Mouse (Mus musculus) mesoderm, embryonic 11.5 days (tissue): Measurements from ENCODE around the gene Susd1.

Experiments used
- DNase-seq: peaks from one replicate; pipeline ENCODE4 v3.0.0-alpha.2; 2012; ENCODE audit warnings: low read depth, low spot score

The Susd1 gene

DNA sequence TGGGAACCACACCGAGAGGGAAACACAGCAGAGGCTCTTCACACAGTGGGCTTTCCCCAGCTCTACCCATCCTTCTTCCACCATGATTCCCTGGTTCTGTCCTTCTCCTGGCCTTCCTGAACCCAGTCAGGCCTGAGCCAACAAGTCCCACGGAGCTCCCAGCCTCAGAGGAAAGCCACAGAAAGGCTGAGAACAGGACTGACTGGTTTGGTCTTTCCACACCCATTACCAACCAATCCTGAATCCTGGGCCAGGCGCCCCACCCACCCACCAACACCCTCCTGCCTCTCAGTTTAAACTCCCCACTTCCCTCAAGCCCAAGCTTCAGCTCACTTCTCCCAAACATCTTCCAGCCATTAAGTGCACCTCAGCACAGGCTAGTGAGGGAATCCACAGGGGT lies 4.4 kb downstream of the Susd1 start:
- no peak for DNase-seq

DNA sequence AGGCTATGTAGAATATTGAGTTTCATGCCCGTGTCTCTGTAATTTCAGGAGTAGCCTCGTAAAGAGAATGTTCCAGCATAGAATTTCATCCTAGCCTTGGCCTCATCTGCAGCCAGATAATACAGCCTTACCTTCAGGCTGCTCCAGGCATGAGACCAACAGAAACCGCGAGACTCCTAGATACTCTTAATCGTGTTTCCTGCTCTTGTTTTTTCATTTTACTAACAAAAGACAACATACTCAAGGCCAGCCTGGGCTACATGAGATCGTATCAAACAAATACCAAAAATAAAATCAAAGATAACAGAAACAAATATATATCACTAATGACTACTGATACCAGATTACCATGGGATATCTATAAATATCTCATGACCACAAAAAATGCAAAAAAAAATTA lies 9.3 kb downstream of the Susd1 start:
- no peak for DNase-seq

DNA sequence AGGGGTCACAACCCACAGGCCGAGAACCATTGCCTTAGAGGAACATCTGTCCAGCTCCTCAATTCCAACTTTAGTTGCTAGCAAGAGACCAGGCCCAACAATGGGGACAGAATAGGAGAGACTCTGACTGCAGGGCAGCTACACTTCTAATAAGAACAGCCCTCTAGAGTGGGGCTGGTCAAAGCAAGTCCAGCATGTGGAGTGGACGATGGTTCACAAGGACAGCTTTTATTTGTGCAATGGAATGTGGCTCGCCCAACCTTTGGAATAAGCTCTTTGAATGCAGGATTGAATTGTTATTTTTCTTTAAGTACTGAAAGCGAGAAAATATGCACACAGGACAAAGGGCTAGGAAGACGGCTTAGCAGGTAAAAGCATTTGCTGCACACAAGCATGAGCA lies 12.0 kb downstream of the Susd1 start:
- DNase-seq = no peak

DNA sequence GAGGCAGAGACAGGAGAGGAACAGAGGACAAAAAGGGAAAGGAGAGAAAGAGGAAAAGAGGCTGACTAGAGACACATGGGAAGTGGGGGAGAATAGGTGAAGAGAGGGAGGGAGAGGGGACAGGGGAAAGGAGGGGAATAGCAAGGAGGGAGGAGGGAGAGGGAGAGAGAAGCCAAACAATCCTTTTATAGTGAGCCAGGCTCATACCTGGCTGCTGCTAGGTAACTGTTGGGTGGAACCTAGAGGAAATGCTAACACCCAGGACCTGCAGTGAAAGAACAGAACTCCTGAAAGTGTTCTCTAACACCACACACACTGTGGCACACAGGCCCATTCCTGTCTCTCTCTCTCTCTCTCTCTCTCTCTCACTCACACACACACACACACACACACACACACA lies 15.6 kb downstream of the Susd1 start:
- no peak for DNase-seq

DNA sequence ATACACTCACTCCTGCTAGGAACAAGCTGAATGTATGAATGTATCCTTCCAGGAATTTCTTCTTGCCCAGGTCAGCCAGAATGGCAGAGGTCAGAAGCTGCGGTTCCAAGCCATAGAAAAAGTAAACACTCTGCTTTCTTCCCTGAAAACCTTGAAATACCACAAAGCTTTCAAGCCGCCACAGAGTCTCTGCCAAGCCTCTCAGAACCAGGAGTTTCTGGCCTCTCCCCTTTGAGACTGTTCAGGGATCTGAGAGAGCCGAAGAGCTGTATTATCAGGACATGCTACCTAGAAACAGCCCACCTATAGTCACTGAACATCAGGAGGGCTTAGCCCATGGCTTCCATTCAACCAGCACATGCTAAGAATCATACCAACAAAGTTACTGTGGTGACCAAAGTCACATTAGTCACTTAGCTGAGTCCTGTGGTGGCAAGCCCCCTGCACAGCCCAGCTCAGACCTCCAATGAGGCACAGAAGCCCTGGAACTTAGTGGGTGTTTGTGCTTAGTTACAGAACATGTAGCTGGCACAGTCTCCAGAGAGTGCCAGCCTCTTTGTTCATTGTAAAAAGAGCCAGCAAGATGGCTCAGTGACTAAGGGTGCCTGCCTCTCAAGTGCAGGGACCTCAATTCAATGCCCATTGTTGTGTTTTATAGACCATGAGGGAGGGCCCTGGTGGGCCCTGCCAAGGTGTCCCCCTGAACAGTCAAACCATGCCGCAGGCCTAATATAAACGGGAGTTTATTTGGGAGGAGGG lies 16.2 kb downstream of the Susd1 start:
- DNase-seq = no peak

DNA sequence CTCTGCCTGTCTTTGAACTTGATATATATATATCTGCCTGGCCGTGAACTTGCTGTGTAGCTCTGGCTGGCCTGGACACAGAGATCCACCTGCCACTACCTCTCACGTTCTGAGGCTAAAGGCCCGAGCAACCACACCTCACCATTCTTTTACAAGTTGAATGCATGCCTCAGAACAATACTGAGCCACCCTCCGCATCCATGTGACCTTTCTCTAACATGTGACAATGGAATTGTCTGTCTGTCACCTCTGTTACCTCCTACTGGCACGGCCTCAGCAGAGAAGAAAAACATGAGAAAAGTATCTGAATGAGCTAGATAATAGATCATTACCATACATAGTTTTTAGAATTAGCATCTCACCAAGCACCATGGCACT lies 17.1 kb downstream of the Susd1 start:
- no peak for DNase-seq

DNA sequence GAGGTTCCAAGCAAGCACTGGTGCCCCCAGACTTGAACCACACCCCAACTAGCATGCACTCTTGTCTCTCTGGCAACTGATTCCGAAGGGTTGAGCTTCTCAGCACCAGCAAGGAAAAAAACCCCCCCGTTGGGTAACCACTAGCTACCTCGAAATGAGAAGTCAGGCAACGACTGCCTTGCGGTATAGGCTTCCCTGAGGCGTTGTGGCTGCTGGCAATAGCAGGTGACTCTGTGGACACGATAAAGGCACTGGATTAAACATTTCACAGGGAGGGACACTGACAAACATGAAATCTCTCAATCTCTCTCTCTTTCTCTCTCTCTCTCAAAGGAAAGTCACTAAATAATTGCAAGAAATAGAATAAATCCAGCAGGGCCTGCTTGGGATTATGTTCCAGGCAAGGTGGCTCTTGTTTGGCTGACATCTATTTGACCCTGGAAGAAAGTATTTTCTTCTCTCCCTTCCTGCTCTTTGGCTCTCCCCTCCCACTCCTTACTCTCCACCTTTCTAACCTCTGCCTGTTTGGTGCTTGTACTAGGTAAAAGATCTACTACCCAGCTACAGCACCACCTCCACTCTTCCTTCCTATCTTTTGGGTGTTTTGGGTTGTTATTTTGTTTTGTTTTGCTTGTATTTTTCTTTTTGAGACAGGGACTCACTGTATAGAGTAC lies 17.6 kb downstream of the Susd1 start:
- DNase-seq = no peak

DNA sequence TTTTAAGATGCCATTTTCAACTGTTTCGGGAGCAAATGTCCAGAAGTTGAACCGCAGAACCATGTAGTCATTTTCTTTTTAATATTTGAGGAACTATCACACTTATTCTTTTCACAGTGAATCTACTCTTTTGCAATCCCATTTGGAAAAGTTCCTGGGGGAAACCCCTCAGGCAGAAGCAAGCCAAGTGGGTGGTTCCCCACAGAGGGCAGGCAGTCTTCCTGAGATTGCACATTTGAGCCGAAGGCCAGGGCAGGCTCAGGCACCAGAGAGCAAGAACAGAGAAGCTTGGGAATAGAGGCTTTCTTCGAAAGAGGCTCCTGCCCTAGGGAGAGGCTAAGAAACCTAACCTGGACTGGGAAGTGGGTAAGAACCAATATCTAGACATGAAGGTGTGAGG lies 19.2 kb downstream of the Susd1 start:
- no peak for DNase-seq

DNA sequence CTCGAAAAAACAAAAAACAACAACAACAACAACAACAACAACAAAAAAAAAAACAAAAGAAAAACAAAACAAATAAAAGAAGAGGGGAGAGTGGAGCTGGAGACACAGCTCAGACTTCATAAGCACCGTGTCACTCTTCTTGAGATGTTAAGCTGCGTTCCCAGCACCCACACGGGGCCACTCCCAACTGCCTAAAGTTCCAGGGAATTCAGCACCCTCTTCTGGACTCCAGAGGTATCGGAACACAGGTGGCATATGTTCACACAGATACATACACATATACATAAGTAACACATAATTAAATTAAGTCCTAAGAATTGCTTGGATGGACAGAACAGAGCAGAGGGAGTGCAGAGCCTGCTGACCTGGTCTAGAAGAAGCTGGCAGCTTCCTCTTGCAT lies 25.0 kb downstream of the Susd1 start:
- no peak for DNase-seq

DNA sequence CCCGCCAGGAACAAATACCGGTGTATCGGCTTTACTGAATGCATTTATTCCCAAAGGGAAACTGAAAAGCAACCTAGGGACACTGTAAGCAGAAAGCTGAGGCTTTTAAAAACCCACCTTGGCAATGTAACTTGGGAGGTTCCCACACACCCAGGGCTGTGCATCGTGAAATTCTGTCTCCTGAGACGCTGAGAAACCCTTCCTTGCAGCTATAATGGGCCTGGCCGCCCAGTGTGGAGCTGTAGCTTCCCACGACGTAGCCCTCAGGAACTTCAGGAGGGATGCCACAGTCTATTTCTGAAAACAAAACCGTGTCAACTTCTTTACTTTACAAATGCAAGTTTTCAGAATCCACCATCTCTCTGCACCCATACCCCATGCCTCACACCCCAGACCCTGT lies 27.3 kb downstream of the Susd1 start:
- no peak for DNase-seq

DNA sequence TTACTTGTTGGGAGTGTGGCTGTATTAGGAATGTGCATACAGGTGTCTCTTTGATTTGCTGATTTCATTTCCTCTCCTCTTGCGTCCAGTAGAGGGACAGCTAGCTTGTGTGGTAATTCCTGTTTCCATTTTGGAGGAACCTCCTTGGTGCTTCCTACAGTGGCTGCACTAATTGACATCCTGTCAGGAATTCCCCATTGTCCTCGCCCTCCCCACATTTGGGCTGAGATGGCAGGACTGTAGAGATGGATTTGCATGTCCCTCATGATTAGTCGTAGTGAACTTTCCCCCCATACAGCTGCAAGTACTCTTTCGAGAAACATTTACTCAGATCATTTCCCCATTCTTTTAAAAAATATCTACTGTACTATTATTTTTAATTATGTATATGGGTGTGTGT lies 30.7 kb downstream of the Susd1 start:
- no peak for DNase-seq

DNA sequence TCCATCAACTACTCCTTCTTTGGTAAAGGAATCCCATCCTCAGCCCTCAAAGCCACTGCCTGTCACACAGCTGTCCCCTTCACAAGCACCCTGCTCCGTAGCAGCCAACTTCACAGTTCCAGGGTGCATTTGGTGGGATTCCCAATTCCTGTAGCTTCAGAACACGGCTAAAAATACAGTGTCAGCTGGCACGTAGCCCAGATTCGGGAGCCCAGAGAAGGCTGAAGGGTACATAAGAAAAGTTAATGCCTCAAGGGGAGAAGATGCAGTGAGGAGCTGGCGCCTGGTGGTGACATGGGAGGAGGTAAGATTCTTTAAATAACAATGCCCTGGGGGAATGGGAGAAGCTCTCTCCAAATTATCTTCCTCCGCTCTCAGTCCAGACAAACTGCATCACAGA lies 34.1 kb downstream of the Susd1 start:
- DNase-seq = no peak

DNA sequence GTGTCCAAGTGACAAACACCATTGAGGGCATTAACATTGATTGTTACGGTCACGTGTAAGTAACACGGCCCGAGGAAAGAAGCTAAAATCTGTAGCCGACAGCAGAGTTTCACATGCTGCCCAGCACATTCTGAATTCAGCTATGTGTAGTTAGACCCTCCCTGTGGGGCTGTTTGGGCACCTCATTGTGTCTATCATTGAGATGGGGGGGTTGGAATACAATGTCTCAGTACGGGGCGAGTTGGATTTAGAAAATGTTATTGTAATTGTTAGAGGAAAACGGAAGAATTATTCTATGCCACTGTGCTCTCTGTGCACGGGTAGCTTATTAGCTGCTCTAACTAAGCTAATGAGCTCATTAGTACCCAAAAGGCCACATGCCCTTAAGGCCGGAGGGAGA lies 37.5 kb downstream of the Susd1 start:
- no peak for DNase-seq

DNA sequence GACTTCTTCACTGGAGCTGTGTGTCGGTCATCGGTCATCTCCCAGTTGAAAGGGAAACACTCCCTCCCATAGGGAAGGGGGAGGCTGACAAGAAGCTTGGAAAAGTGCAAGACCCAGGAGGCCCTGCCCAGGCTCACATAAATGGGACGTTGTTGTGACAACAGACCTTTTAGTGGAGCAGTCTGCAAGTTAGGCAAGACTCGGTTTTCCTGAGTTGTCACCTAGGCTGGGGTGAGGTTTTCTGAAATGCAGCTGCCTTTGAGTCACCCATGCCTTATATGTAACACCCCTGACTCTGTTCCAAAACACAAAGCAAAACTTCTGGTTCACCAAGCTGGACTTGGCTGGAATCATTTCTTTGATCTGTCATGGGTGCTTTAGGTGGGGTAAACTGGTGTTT lies 39.1 kb downstream of the Susd1 start:
- DNase-seq = no peak

DNA sequence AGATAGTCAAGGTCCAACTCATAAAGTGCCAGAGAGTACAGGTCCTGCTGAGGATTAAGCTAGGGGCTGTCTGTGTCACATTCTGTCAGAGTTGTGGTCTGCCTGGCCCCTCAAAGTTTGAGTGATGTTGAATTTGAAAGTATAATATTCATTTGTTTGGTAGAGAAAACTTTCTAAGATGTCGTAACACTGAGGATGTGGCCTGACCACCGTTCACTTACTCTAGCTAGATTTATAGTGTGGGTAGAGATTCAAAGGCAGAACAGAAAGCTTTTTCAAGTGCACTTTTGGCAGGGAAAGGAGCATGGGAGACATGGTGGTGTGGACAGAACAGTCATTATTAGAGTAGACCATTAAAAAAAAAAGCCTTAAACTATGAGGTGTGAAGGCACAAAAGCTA lies 42.9 kb downstream of the Susd1 start:
- no peak for DNase-seq

DNA sequence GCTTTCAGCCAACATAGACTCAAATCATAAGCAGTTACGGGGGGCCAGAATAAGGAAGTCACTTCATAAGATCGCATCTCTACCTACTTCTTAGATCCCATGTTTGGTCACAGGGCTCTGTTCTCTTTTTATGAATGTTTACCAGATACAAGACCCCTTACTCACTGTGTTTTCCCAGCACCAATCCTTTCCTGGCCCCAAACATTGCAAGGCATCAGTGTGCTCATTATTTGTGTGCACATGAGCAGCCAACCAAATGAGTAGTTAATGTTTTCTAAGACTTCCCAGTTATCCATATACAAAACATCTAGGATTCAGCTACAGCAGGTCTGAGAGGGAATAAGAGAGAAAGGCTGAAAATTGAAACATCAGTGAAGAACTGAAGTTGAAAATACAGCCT lies 44.3 kb downstream of the Susd1 start:
- DNase-seq = no peak

DNA sequence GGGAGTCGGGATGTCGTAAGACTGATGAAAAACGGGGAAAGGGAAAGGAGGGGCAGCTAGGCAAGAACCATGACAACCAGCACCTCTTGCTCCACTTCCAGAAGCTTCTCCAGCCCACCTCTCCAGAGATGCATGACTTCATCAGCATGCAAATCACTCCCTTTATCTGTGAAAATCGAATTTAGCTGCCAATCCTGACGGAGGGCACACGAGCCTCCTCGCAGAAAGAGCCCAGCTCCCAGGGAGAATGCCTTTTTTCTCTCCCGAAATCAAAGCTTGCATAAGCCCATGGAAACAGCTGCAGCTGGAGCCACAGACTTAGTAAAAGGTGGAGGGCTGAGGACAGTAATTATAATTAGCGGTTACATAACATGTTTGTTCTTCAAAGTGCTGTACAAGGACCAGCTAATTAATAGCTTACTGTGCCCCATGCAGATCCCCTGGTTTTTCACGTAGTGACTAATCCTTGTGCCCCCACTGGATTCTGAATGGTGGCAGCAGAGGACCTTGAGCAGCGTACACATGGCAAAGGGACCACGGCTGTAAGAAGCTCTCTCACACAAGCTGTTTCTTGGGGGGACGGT lies 49.9 kb downstream of the Susd1 start:
- no peak for DNase-seq

DNA sequence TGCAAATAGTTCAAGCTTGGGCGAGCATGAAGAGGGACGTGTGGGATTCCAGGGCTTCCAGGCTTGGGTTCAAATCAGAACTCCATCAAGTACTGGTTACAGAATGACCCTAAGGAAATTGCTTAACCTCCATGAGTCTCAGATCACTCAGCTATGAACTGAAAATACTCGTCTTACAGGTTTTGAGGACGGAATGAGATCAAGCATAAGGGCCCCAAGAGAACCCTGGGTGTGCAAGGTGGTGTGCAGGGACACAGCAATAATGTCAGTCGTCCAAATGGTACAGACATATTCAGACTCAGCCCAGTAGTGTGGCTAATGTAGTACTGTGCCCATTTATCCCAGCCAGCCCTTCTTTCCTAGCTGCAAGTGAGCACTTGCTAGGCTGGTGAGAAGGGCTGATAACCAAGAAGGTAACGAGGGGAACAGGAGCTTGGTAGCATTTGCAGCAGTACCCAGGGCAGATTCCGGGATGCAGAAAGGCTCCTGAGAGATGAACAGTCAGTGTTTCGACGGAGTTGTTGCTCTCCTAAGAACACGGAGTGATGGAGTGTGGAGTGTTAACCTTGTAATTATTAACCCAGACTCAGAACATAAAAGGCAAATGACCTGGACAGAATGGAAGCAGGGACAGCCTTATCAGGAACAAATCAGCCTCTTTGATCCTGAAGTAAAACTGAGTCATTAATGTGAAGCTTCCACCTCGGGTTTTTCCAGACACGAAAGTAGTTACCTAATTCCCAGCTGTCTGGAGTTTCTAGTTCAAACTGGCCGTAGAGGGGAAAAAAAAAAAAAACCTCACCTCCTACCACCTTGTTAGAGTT lies 50.8 kb downstream of the Susd1 start:
- DNase-seq = no peak

DNA sequence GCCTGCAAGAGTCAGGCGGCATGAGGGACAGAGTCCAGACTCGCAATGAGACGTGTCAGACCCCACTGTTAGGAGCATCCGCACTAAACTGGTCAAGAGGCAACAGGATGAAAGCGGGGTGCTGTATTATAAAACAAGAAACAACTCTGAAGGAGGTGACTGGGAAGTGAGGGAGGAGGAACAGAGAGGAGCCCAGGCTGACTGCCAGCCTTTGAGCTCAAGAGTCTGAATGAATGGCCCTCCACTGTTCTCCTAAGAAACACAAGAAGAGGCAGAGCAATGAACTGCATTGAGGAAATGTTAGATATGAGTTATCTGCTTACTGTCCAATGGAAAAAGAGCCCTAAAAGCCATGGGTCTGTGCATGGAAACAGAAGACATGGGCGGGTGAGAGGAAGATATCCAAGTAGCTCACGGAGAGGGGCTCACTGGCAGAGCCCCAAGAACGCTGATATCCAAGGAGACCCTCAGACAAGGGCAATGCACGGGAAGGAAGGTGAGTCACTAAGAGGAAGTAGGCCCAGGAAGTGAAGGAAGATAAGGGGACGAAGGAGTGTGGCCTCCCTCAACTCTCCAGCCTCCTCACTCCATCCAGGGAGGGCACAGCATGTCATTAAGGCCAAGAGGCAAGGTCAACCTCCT lies 53.1 kb downstream of the Susd1 start:
- DNase-seq = no peak

DNA sequence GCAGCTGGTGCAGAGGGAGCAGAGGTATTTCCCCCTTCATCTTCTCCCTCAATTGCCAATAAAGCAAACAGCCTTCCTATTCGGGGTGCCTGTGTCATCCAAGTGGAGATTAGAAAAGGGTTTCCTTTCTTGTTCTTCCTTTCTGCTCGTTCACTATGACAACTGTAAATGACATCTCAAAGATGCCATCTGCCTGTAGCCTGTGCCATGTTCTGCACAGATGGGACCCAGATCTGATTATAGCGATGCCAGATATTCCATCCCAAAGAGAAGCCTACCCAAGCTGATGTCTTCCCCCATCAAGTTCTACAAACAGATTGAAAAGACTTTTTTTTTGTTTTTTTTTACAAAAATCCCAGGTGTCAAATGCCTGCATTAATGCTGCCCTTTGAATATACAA lies 54.6 kb downstream of the Susd1 start:
- no peak for DNase-seq

DNA sequence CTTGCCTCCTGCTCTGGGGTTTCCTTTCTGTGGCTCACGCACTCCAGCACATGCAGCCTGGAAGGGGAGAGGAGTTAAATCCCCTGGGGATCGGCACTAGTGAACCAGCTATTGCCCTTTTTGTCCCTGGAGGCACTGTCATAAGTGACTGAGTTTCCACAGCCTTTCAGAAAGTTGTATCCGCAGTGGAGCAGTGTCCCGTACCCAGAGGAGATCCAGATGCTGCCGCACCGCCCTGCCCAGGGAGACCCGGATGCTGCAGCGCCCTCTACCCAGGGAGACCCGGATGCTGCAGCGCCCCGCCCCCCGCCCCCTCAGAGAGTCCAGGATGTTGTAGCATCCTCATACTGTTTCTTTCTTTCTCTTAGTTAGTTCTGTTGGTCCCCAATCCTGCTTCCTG lies 56.3 kb downstream of the Susd1 start:
- DNase-seq = no peak
